Mouse (Mus musculus): Measurements from ENCODE around the gene Fto. TPM values are rescaled to one million over a fixed set of nuclear protein-coding genes. Genes with fewer than 3 reads are reported as not detected.

The Fto gene
- polyA plus RNA-seq, 1 experiment from 2014 or later = 81.7 TPM

DNA sequence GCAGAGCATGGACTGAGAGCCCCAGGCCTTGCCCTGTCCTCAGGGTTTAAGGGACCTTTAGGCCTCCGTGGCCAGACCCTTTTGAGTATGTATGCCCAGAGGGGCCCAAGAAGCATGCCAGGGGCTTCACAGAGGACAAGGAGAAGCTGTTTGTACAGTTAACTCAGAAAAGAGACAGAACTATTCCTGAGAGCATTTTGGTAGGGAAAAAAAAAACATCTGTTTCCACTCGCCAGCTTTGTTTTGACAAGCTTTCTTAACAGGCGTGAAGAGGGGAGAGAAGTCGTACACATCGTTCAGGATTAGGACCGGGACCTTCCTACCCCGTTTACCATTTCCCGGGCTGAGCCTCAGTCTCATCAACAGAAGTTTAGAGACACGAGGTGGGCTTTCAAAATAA is 335.5 kb downstream of the Fto start:
- H3K27ac ChIP-seq = peak overlapping the region; percentile 37; the same call in 1 of the 2 replicates
- H3K36me3 ChIP-seq = 0 out of 2 replicates have a peak, but pooled peaks cover 2% of the 10 kb centered on the region
- no peaks in the 10 kb centered on the region; the same call in 1 of the 2 replicates for H3K27me3 ChIP-seq (ENCODE audit: insufficient read depth, poor library complexity, severe bottlenecking)
- DNase-seq (ENCODE audit: low spot score) = no peak
- peaks cover 50% of the 10 kb centered on the region for H3K4me1 ChIP-seq
- 29% methylated on average over 9 of the region's 9 CpGs for WGBS
- no peak overlapping the region for H3K4me3 ChIP-seq
- no peaks in the 10 kb centered on the region for H3K9me3 ChIP-seq

GRCm38 (mm10) chr8:91653561-91653960 is 340.2 kb downstream of the Fto start:
- no peaks in the 10 kb centered on the region for H3K36me3 ChIP-seq
- no peak for DNase-seq (ENCODE audit: low spot score)
- H3K27me3 ChIP-seq (ENCODE audit: insufficient read depth, poor library complexity, severe bottlenecking) = no peaks in the 10 kb centered on the region; the same call in 1 of the 2 replicates
- peak overlapping the region; percentile 64; the same call in 1 of the 2 replicates for H3K27ac ChIP-seq
- WGBS = 47% methylated on average over 3 of the region's 3 CpGs
- no peak overlapping the region for H3K4me3 ChIP-seq
- no peaks in the 10 kb centered on the region for H3K9me3 ChIP-seq
- peaks cover 49% of the 10 kb centered on the region for H3K4me1 ChIP-seq

GRCm38 (mm10) chr8:91657381-91657780 is 344.1 kb downstream of the Fto start:
- WGBS = 88% methylated on average over 9 of the region's 9 CpGs
- no peaks in the 10 kb centered on the region for H3K27me3 ChIP-seq (ENCODE audit: insufficient read depth, poor library complexity, severe bottlenecking)
- 0 out of 2 replicates have a peak, but pooled peaks cover 2% of the 10 kb centered on the region for H3K36me3 ChIP-seq
- H3K9me3 ChIP-seq = no peaks in the 10 kb centered on the region
- H3K4me3 ChIP-seq = no peak overlapping the region
- H3K27ac ChIP-seq = no peak overlapping the region
- DNase-seq (ENCODE audit: low spot score) = no peak
- peaks cover 40% of the 10 kb centered on the region for H3K4me1 ChIP-seq

DNA sequence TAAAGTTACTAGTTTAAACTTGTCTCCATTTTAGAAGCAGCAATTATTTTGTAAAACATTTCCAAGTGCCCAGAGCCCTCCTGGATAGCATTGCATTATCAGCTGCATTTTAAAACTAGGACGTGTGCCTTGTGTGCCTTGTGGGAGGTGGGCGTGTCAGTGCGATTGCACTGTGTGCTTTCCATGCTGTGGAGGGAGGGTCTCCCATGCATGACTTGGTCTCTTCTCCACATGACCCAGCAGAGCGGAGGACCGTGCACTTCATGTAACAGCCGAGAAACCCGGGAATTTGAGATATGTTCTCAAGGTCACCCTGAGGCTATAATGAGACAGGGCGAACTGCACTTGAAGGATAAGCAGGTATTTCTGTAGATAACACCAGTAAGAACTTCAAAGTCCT is 347.6 kb downstream of the Fto start:
- Histone ChIP-seq H3K9me3 (no peaks in the 10 kb centered on the region), H3K27ac (peak overlapping the region; percentile 74; the same call in 1 of the 2 replicates), H3K4me3 (no peak overlapping the region), H3K27me3 (ENCODE audit: insufficient read depth, poor library complexity, severe bottlenecking) (no peaks in the 10 kb centered on the region), H3K4me1 (peaks cover 29% of the 10 kb centered on the region), H3K36me3 (0 out of 2 replicates have a peak, but pooled peaks cover 2% of the 10 kb centered on the region)
- 53% methylated on average over 8 of the region's 8 CpGs for WGBS
- DNase-seq (ENCODE audit: low spot score) = no peak

DNA sequence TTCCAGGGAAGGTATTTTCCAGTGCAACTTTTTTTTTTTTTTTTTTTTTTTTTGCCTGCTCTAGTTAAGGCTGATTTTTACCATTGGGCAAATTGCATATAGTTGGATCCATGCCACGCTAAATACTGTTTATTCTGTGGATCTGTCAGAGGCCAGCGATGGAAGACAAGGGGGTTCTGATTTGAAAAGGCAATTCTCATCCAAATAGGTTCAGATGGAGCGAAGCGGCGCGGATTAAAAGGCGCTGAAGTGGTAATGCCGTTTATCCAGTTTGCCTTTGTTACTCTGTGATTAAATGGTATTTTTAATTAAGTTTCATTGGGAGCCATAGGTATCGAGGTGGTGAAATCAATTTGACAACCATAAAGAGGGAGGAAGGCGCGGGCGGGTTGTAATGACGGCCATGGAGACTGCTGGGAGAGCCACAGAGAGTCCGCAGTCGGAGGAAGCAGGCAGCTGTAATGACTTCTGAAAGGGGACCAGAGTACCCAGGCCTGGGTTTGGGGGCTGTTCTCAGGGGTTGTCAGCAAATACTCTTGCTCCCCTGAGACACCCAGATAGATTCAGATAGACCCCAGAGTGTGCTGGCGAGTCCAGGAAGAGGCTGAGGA is 356.2 kb downstream of the Fto start:
- H3K27me3 ChIP-seq (ENCODE audit: insufficient read depth, poor library complexity, severe bottlenecking) = peaks cover 5% of the 10 kb centered on the region; the same call in 1 of the 2 replicates
- H3K4me1 ChIP-seq = peaks cover 12% of the 10 kb centered on the region; the same call in 1 of the 2 replicates
- WGBS = 89% methylated on average over 16 of the region's 16 CpGs
- H3K4me3 ChIP-seq = no peak overlapping the region
- peaks cover 12% of the 10 kb centered on the region for H3K36me3 ChIP-seq
- H3K9me3 ChIP-seq = no peaks in the 10 kb centered on the region
- no peak overlapping the region for H3K27ac ChIP-seq
- no peak for DNase-seq (ENCODE audit: low spot score)

DNA sequence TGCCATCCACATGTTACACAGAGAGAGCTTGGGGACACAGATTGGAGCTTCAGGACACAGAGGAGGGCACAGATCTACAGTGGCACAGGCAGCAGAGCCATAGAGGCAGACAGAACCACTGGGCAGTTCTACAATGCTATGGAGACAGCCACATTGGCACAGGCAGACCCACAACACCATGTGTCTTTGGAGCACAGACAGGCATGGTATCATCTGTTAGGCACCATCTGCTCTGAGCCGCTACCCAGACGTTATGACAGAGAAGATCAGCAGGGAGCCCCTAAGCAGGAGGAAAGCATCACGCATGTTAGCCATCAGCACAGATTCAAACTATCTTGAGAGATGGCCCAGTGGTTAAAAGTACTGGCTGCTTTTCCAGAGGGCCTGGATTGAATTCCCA is 363.6 kb downstream of the Fto start:
- H3K9me3 ChIP-seq = no peaks in the 10 kb centered on the region
- no peak overlapping the region for H3K27ac ChIP-seq
- no peaks in the 10 kb centered on the region for H3K36me3 ChIP-seq
- WGBS = 86% methylated on average over 3 of the region's 3 CpGs
- H3K4me1 ChIP-seq = peaks cover 6% of the 10 kb centered on the region
- H3K4me3 ChIP-seq = no peak overlapping the region
- no peak for DNase-seq (ENCODE audit: low spot score)
- peaks cover 9% of the 10 kb centered on the region; the same call in 1 of the 2 replicates for H3K27me3 ChIP-seq (ENCODE audit: insufficient read depth, poor library complexity, severe bottlenecking)

- H3K27me3 ChIP-seq (ENCODE audit: insufficient read depth, poor library complexity, severe bottlenecking) = peaks cover 19% of the 10 kb centered on the region
- no peak overlapping the region for H3K27ac ChIP-seq
- no peaks in the 10 kb centered on the region for H3K36me3 ChIP-seq
- DNase-seq (ENCODE audit: low spot score) = no peak
- no peak overlapping the region for H3K4me3 ChIP-seq
- H3K9me3 ChIP-seq = no peaks in the 10 kb centered on the region
- peaks cover 6% of the 10 kb centered on the region for H3K4me1 ChIP-seq
- 80% methylated on average over 15 of the region's 15 CpGs for WGBS
These were observed 366.1 kb downstream of the Fto start for GRCm38 (mm10) chr8:91679451-91679850.

DNA sequence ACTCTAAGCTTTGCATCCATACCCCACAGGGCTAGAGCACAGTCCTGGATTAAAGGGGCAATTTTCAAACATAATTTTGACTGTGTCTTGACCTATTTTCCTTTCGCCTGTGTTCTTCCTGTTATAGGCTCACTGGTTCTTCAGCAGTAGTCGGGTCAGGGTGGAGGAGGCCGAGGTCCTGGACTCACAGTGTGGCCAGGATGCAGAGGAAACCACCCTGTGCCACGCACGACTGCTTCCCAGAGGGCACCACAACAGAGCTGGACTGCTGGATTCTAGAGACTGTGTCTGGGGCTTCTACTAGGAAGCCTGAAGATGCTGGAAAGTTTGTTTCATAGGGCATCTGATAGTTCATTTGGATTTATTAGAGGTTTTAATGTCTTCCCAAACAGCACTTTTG is 366.8 kb downstream of the Fto start:
- Histone ChIP-seq H3K27ac (no peak overlapping the region), H3K27me3 (ENCODE audit: insufficient read depth, poor library complexity, severe bottlenecking) (peaks cover 24% of the 10 kb centered on the region), H3K4me1 (peaks cover 7% of the 10 kb centered on the region), H3K4me3 (no peak overlapping the region), H3K9me3 (no peaks in the 10 kb centered on the region), H3K36me3 (no peaks in the 10 kb centered on the region)
- no peak for DNase-seq (ENCODE audit: low spot score)
- 81% methylated on average over 5 of the region's 5 CpGs for WGBS

DNA sequence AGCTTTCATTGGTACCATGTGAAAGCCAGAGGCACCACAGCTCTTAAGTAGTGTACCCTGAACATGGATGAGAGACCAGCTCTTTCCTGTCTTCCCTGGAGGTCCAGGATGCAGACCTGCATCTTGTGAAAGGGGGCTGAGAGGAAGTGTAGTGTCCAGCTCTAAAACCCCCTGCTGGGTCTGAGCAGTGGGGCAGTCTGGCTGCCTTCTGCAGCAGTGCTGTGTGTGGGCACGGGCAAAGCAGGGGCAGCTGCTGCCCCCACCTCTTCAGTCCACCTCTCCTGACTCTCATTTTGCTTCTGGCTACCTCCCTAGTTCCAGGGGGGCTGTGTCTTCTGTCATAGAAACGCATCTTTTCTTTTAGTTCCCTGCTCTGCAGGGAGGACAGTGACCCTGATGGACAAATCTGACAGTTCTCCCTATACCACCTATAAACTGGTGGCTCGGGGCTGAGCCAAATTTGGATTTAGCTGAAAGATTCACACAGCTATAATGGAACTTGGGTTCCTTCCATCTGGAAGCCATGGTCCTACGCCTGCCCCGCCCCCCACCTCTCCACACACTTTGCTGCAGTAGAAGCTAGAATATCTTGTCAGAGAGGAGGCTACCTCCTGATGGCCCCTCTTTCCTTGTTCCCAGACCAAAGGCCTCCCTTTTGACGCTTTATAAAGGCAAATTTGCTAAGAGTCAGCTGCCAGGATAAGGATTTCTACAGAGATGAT is 371.4 kb downstream of the Fto start:
- H3K27ac ChIP-seq = no peak overlapping the region
- no peaks in the 10 kb centered on the region for H3K9me3 ChIP-seq
- WGBS = 73% methylated on average over 6 of the region's 6 CpGs
- H3K4me3 ChIP-seq = no peak overlapping the region
- H3K36me3 ChIP-seq = no peaks in the 10 kb centered on the region
- H3K4me1 ChIP-seq = peaks cover 8% of the 10 kb centered on the region
- H3K27me3 ChIP-seq (ENCODE audit: insufficient read depth, poor library complexity, severe bottlenecking) = peaks cover 31% of the 10 kb centered on the region
- no peak for DNase-seq (ENCODE audit: low spot score)

- H3K27ac ChIP-seq = no peak overlapping the region
- 25% methylated on average over 3 of the region's 3 CpGs for WGBS
- peaks cover 8% of the 10 kb centered on the region for H3K4me1 ChIP-seq
- no peaks in the 10 kb centered on the region for H3K36me3 ChIP-seq
- peaks cover 31% of the 10 kb centered on the region for H3K27me3 ChIP-seq (ENCODE audit: insufficient read depth, poor library complexity, severe bottlenecking)
- no peak overlapping the region for H3K4me3 ChIP-seq
- DNase-seq (ENCODE audit: low spot score) = no peak
- no peaks in the 10 kb centered on the region for H3K9me3 ChIP-seq
These were observed 372.1 kb downstream of the Fto start for GRCm38 (mm10) chr8:91685408-91685807.

GRCm38 (mm10) chr8:91692056-91692721 is 378.9 kb downstream of the Fto start:
- DNase-seq (ENCODE audit: low spot score) = no peak
- WGBS = 62% methylated on average over 15 of the region's 15 CpGs
- no peak overlapping the region for H3K4me3 ChIP-seq
- H3K9me3 ChIP-seq = no peaks in the 10 kb centered on the region
- H3K27ac ChIP-seq = no peak overlapping the region
- H3K36me3 ChIP-seq = no peaks in the 10 kb centered on the region
- no peaks in the 10 kb centered on the region for H3K4me1 ChIP-seq
- H3K27me3 ChIP-seq (ENCODE audit: insufficient read depth, poor library complexity, severe bottlenecking) = no peaks in the 10 kb centered on the region

DNA sequence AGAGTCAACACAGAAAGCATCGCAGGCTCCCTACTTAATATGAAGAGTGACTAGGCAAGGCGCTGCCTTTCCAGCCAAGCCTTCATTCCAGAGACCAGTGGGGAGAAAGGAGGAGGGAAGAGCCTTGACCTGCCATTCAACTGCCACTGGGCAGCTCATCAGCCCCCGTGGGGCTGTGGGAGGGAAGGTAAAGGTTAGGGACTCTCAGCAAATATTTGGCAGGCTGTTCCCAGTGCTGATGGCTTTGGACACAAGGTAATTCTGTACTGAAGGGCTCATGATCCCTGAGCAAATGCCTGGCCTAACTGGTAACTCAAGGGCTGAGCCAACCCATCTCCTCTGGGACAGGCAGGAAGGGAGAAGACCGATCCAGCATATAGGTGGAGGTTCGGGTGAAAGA is 393.2 kb downstream of the Fto start:
- 74% methylated on average over 5 of the region's 5 CpGs for WGBS
- H3K4me3 ChIP-seq = no peak overlapping the region
- H3K9me3 ChIP-seq = no peaks in the 10 kb centered on the region
- no peak for DNase-seq (ENCODE audit: low spot score)
- H3K27ac ChIP-seq = no peak overlapping the region
- H3K27me3 ChIP-seq (ENCODE audit: insufficient read depth, poor library complexity, severe bottlenecking) = peaks cover 9% of the 10 kb centered on the region; the same call in 1 of the 2 replicates
- H3K4me1 ChIP-seq = peaks cover 25% of the 10 kb centered on the region
- no peaks in the 10 kb centered on the region for H3K36me3 ChIP-seq

- Histone ChIP-seq H3K9me3 (no peaks in the 10 kb centered on the region), H3K27me3 (ENCODE audit: insufficient read depth, poor library complexity, severe bottlenecking) (peaks cover 9% of the 10 kb centered on the region; the same call in 1 of the 2 replicates), H3K36me3 (no peaks in the 10 kb centered on the region), H3K4me1 (peaks cover 45% of the 10 kb centered on the region), H3K4me3 (no peak overlapping the region), H3K27ac (no peak overlapping the region)
- WGBS = 78% methylated on average over 7 of the region's 7 CpGs
- DNase-seq (ENCODE audit: low spot score) = no peak
These were observed 395.3 kb downstream of the Fto start for GRCm38 (mm10) chr8:91708661-91709060.

Data from heart, embryonic 10.5 days (tissue).